Mouse (Mus musculus) CH12.LX (cell line): ENCODE measurements at regions not wholly inside any gene's neighbourhood (a gene's known extent, or its start where the extent isn't known, plus 50 kb on each side); places are given as distances from the start of the nearest gene placed in this dataset.

ENCODE experiments used
- DNase-seq: peaks from one replicate; pipeline ENCODE4 v3.0.0-alpha.2; 2013; ENCODE audit errors: extremely low read depth
- H3K27ac ChIP-seq: 2 replicates; pipeline ENCODE4 v1.5.1; 2012; ENCODE audit warnings: low read depth, mild to moderate bottlenecking, control low read depth, moderate library complexity; ENCODE audit not compliant: insufficient read depth
- H3K27me3 ChIP-seq: replicated peaks from 2 replicates; pipeline ENCODE3; 2012; ENCODE audit warnings: inconsistent platforms
- H3K36me3 ChIP-seq, 2 experiments: replicated peaks in 1 of 2; 2 replicates each; pipeline versions ENCODE3 to v1.6.1; 2012; ENCODE audit warnings: inconsistent platforms in 1 of 2, low read length in 1 of 2, mild to moderate bottlenecking in 1 of 2, mixed read lengths in 1 of 2, moderate library complexity in 1 of 2; ENCODE audit not compliant: control insufficient read depth in 1 of 2, insufficient read depth in 1 of 2
- H3K4me1 ChIP-seq, 2 experiments: 2 replicates each; pipeline ENCODE4 v1.6.1; 2012; ENCODE audit warnings: inconsistent platforms in 1 of 2, moderate library complexity in 1 of 2; ENCODE audit not compliant: insufficient read depth in 2 of 2, control insufficient read depth in 1 of 2
- H3K4me2 ChIP-seq: 2 replicates; pipeline ENCODE4 v1.6.1; 2012; ENCODE audit warnings: low read depth, mild to moderate bottlenecking, control low read depth; ENCODE audit not compliant: poor library complexity, insufficient read depth, severe bottlenecking
- H3K4me3 ChIP-seq, 3 experiments: fragments of 150-350 bp in 1 of 3; sonication (generic) in 1 of 3; replicated peaks in 1 of 3; 2 replicates each; pipeline versions ENCODE3 to v1.5.1; 2011 to 2012; ENCODE audit warnings: low read depth in 2 of 3, low read length in 2 of 3, mild to moderate bottlenecking in 2 of 3, moderate library complexity in 2 of 3, control low read depth in 1 of 3, improper control_type of control experiment in 1 of 3, inconsistent platforms in 1 of 3, mixed read lengths in 1 of 3; ENCODE audit not compliant: poor library complexity in 1 of 3
- H3K79me2 ChIP-seq: replicated peaks from 2 replicates; pipeline ENCODE4 v1.6.1; 2012; ENCODE audit warnings: mild to moderate bottlenecking, moderate library complexity; ENCODE audit not compliant: control insufficient read depth, poor library complexity, insufficient read depth, severe bottlenecking; ENCODE audit errors: extremely low read depth
- H3K9ac ChIP-seq: 2 replicates; pipeline ENCODE4 v1.6.1; 2012; ENCODE audit warnings: low read depth, mild to moderate bottlenecking, control low read depth, moderate library complexity; ENCODE audit not compliant: insufficient read depth
- H3K9me3 ChIP-seq: replicated peaks from 2 replicates; pipeline ENCODE3; 2012; ENCODE audit warnings: low read length, inconsistent platforms, mixed read lengths
- BHLHE40 ChIP-seq: IDR thresholded peaks from 2 replicates; pipeline ENCODE4 v1.6.1; 2011; ENCODE audit warnings: mild to moderate bottlenecking, low read depth, low read length, improper control_type of control experiment
- CHD1 ChIP-seq: IDR thresholded peaks from 2 replicates; pipeline ENCODE4 v1.6.1; 2012; ENCODE audit warnings: low read depth, low read length, improper control_type of control experiment, inconsistent platforms
- CHD2 ChIP-seq: IDR thresholded peaks from 2 replicates; pipeline ENCODE4 v1.6.1; 2011; ENCODE audit warnings: low read length, improper control_type of control experiment
- CTCF ChIP-seq, 2 experiments: IDR thresholded peaks in 1 of 2; conservative IDR thresholded peaks in 1 of 2; 2 replicates each; pipeline ENCODE4 v1.5.1; 2011 to 2012; ENCODE audit warnings: low read depth in 2 of 2, low read length in 2 of 2, improper control_type of control experiment in 1 of 2, inconsistent platforms in 1 of 2, mild to moderate bottlenecking in 1 of 2, moderate library complexity in 1 of 2
- ELF1 ChIP-seq: IDR thresholded peaks from 2 replicates; pipeline ENCODE4 v1.6.1; 2014; ENCODE audit warnings: low read depth, mild to moderate bottlenecking, inconsistent platforms, low read length, improper control_type of control experiment
- EP300 ChIP-seq: IDR thresholded peaks from 2 replicates; pipeline ENCODE4 v1.6.1; 2011; ENCODE audit warnings: low read length, improper control_type of control experiment
- GABPA ChIP-seq: IDR thresholded peaks from 2 replicates; pipeline ENCODE4 v1.6.1; 2012; ENCODE audit warnings: low read depth, low read length, improper control_type of control experiment, inconsistent platforms; ENCODE audit not compliant: insufficient replicate concordance
- HCFC1 ChIP-seq: IDR thresholded peaks from 2 replicates; pipeline ENCODE4 v1.6.1; 2012; ENCODE audit warnings: low read depth, mild to moderate bottlenecking, inconsistent platforms, low read length, improper control_type of control experiment
- JUN ChIP-seq: IDR thresholded peaks from 2 replicates; pipeline ENCODE4 v1.6.1; 2011; ENCODE audit warnings: low read depth, mild to moderate bottlenecking, low read length, improper control_type of control experiment, moderate library complexity; ENCODE audit not compliant: insufficient read depth
- KAT2A ChIP-seq: IDR thresholded peaks from 2 replicates; pipeline ENCODE4 v1.6.1; 2012; ENCODE audit warnings: low read length, improper control_type of control experiment, inconsistent platforms; ENCODE audit not compliant: insufficient replicate concordance
- MAZ ChIP-seq: IDR thresholded peaks from 2 replicates; pipeline ENCODE4 v1.6.1; 2012; ENCODE audit warnings: low read depth, mild to moderate bottlenecking, inconsistent platforms, low read length, improper control_type of control experiment, moderate library complexity
- MEF2A ChIP-seq: IDR thresholded peaks from 2 replicates; pipeline ENCODE4 v1.6.1; 2014; ENCODE audit warnings: low read depth, mild to moderate bottlenecking, inconsistent platforms, low read length, improper control_type of control experiment, borderline replicate concordance
- MYC ChIP-seq: IDR thresholded peaks from 2 replicates; pipeline ENCODE4 v1.6.1; 2011; ENCODE audit warnings: low read depth, mild to moderate bottlenecking, improper control_type of control experiment, low read length
- NELFE ChIP-seq: IDR thresholded peaks from 2 replicates; pipeline ENCODE4 v1.6.1; 2011; ENCODE audit warnings: low read depth, low read length, improper control_type of control experiment
- NRF1 ChIP-seq: IDR thresholded peaks from 2 replicates; pipeline ENCODE4 v1.6.1; 2014; ENCODE audit warnings: low read depth, mild to moderate bottlenecking, inconsistent platforms, low read length, improper control_type of control experiment, moderate library complexity
- POLR2A ChIP-seq: IDR thresholded peaks from 2 replicates; pipeline ENCODE4 v1.6.1; 2011; ENCODE audit warnings: low read depth, mild to moderate bottlenecking, improper control_type of control experiment, low read length
- RAD21 ChIP-seq: IDR thresholded peaks from 2 replicates; pipeline ENCODE4 v1.6.1; 2011; ENCODE audit warnings: low read depth, mild to moderate bottlenecking, low read length, improper control_type of control experiment, moderate library complexity
- SIN3A ChIP-seq: IDR thresholded peaks from 2 replicates; pipeline ENCODE4 v1.6.1; 2012; ENCODE audit warnings: low read length, improper control_type of control experiment, inconsistent platforms
- SMC3 ChIP-seq: IDR thresholded peaks from 2 replicates; pipeline ENCODE4 v1.6.1; 2011; ENCODE audit warnings: low read depth, low read length, improper control_type of control experiment
- USF1 ChIP-seq: IDR thresholded peaks from 2 replicates; pipeline ENCODE4 v1.6.1; 2014; ENCODE audit warnings: low read depth, mild to moderate bottlenecking, inconsistent platforms, low read length, improper control_type of control experiment
- USF2 ChIP-seq: conservative IDR thresholded peaks from 2 replicates; pipeline ENCODE4 v1.6.1; 2011; ENCODE audit warnings: low read depth, low read length, improper control_type of control experiment
- ZC3H11A ChIP-seq: IDR thresholded peaks from 2 replicates; pipeline ENCODE4 v1.6.1; 2012; ENCODE audit warnings: low read depth, mild to moderate bottlenecking, inconsistent platforms, low read length, improper control_type of control experiment
- ZNF384 ChIP-seq: IDR thresholded peaks from 2 replicates; pipeline ENCODE4 v1.6.1; 2012; ENCODE audit warnings: low read depth, low read length, improper control_type of control experiment, inconsistent platforms
- dilution Hi-C: fragments of 300-500 bp; cut with MboI; formaldehyde crosslinking; loops from 2 replicates; pipeline ENCODE4 v1.14.3; 2020; ENCODE audit warnings: low sequenced_read_pairs; ENCODE audit not compliant: extremely low pct_unique_long_range_greater_than_20kb, extremely low pct_ligation_motif_present
- in situ Hi-C: fragments of 300-500 bp; cut with MboI; formaldehyde crosslinking; loops from 3 replicates; pipeline ENCODE4 v1.14.3; 2019; ENCODE audit warnings: low sequenced_read_pairs, low pct_ligation_motif_present, low pct_unique_long_range_greater_than_20kb, mixed read lengths

DNA sequence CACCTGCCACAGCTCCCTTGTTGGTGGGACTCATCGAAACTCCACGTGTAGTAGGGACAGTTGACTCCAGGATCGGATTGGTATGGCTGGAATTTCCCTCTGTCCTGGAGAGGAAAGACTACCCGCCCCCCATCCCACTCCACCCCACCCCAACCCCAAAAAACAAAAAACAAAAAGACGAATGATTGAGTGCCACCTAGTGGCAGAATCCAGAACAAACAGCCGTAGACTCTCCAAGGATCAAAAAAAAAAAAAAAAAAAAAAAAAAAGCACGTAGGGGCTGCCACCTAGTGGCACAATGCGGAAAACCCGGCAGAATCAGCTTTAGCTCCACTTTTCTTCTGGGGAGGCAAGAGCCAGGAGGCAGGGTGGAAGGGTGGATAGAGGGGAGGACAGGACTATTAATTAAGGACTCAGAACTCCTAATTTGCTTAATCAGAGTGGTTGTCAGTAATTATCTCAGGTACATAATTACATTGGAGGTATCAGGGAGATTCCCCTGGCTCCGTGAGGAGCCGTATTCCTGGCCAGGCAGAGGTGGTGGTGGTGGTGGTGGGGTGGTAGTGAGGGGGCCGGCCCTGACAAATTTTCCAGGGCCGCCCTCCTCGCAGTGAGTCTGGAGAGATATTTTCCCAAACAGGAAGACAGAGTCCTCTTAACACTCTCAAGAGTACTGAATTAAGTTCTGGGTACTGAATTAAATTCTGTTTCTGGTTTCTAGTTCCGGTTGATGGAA, 104.3 kb downstream of the Nucb2 start (continued):
- TF ChIP-seq SMC3, result peak; percentile 89
- TF ChIP-seq CTCF (conservative IDR thresholded peaks at IDR 0.05 in 1 of 2, IDR thresholded peaks at IDR 0.05 in 1 of 2; ENCODE audit: low read depth in 2 of 2, low read length in 2 of 2), result peak; percentile 59 to 99
- TF ChIP-seq ELF1, result peak; percentile 56; the same call in 1 of the 2 replicates

DNA sequence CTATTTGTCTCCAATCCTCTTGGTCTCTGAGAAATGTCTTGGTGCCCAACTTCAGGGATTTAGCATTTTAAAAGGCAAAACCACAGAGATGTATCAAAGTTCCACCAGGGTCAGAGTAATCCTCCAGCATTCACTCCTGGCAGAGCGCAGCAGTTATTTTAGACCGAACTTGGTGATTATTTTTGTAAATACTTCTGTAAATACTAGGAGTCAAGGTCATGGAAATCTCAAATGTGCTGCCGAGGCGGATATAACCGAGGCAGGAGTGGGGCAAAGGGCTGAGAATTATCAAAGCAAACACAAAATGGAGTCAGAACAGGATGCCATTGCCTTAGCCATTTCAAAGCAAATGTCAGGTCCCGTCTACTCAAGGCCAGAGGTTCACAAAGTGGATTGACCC, 105.2 kb downstream of the Nucb2 start:
- no peak for TF ChIP-seq CHD1
- no peak for TF ChIP-seq ZNF384
- TF ChIP-seq JUN, result no peak
- TF ChIP-seq USF1, result no peak
- no peak for TF ChIP-seq RAD21
- no peak for TF ChIP-seq NELFE
- TF ChIP-seq HCFC1, result no peak
- no peak for TF ChIP-seq MAZ
- TF ChIP-seq SIN3A, result no peak
- no peak for TF ChIP-seq GABPA
- no peak for TF ChIP-seq NRF1
- TF ChIP-seq BHLHE40, result no peak
- TF ChIP-seq MEF2A, result no peak
- TF ChIP-seq CTCF (conservative IDR thresholded peaks at IDR 0.05 in 1 of 2, IDR thresholded peaks at IDR 0.05 in 1 of 2; ENCODE audit: low read depth in 2 of 2, low read length in 2 of 2), result no peak
- no peak for TF ChIP-seq CHD2

DNA sequence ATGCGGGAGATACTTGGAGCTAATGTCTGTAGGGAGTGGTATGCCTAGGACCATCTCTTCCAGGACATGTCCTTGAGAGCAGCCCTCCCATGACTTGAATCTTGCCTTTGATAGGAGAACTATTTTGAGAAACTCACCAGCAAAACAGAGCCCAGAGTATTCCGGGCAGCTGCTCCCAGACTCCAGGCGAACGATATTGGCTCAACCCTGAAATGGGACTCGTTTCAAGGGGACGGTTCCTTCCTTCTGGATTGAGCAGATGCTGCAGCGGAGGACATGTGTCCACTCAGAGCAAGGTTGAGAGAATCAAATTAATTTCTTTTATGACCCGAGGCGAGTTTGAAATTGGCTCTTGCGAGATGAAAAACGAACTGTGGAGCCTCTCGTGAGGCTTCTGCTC, 105.7 kb downstream of the Nucb2 start:
- H3K9ac ChIP-seq, result no peak overlapping the region
- no peaks in the 10 kb centered on the region for H3K79me2 ChIP-seq
- H3K4me3 ChIP-seq, result no peak overlapping the region
- no peak for TF ChIP-seq EP300
- no peak for TF ChIP-seq CHD2
- TF ChIP-seq CTCF (conservative IDR thresholded peaks at IDR 0.05 in 1 of 2, IDR thresholded peaks at IDR 0.05 in 1 of 2; ENCODE audit: low read depth in 2 of 2, low read length in 2 of 2), result no peak
- TF ChIP-seq BHLHE40, result no peak
- no peak for TF ChIP-seq MEF2A
- no peak for TF ChIP-seq USF2
- no peak for TF ChIP-seq NRF1
- TF ChIP-seq MYC, result no peak
- no peak for TF ChIP-seq POLR2A
- TF ChIP-seq ZC3H11A, result no peak
- no peak for TF ChIP-seq KAT2A
- TF ChIP-seq GABPA, result no peak
- peaks cover 0 to 11% of the 10 kb centered on the region in 2 experiments; a peak in 2 of 4 replicates for H3K4me1 ChIP-seq
- no peaks in the 10 kb centered on the region for H3K36me3 ChIP-seq
- in situ Hi-C loops (loop anchor here (5.0 to 25.0 kb wide), 5 partner anchors 78 to 473 kb away; partner anchors contain the start of gene Rps13), dilution Hi-C loops (no loop called here)
- H3K27ac ChIP-seq, result no peak overlapping the region
- no peaks in the 10 kb centered on the region for H3K27me3 ChIP-seq
- no peak overlapping the region for H3K4me2 ChIP-seq
- DNase-seq, result no peak
- H3K9me3 ChIP-seq, result no peaks in the 10 kb centered on the region

More for the DNA sequence above, 105.2 kb downstream of the Nucb2 start:
- no peaks in the 10 kb centered on the region for H3K79me2 ChIP-seq
- no peak overlapping the region for H3K9ac ChIP-seq
- dilution Hi-C loops (no loop called here), in situ Hi-C loops (loop anchor here (5.0 to 25.0 kb wide), 5 partner anchors 77 to 472 kb away; partner anchors contain the start of gene Rps13)
- no peaks in the 10 kb centered on the region for H3K36me3 ChIP-seq
- DNase-seq, result no peak
- no peak overlapping the region for H3K4me2 ChIP-seq
- H3K9me3 ChIP-seq, result no peaks in the 10 kb centered on the region
- no peaks in the 10 kb centered on the region for H3K27me3 ChIP-seq
- peaks cover 0 to 12% of the 10 kb centered on the region in 2 experiments; a peak in 2 of 4 replicates for H3K4me1 ChIP-seq
- H3K4me3 ChIP-seq, result no peak overlapping the region
- no peak overlapping the region for H3K27ac ChIP-seq
